Comparison of ENCODE assay signal across 28 mouse cellular contexts in the genomic region with DNA sequence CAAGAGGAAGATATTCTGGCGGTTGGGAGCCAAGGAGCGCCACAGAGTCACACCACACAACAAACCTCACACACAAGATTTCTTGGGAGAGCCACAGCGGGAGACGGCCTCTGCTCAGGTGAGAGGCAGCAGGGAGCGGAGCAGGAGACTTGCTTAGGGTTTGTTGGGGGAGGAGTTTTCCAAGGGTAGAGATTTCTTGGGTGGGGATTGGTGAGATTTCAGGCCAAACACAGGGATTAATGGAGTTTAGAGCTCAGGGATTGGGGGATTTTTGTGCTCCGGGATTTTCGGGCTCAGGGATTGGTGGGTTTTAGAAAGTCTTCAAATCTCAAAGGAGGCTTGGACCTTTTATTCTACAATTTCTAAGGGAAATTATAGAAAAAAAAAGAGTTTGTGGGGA. TPM values are rescaled to one million over a fixed set of nuclear protein-coding genes. Genes with fewer than 3 reads are reported as not detected.
DNase-seq lines count a peak whose midpoint lies in the region; ATAC-seq lines count a peak whose summit lies in the region.
"Had no signal": no experiment of that assay in that cellular context is flagged by ENCODE, and none has a peak within 500 bp of the region (broad histone marks: within the 10 kb centered on the region; RNA-seq: fewer than 3 reads in every experiment).

No protein-coding gene starts in this region.

- WGBS in limb, embryonic 13.5 days: 53% methylated on average over 7 of the region's 7 CpGs
- 77% methylated on average over 7 of the region's 7 CpGs for WGBS in limb, embryonic 10.5 days
- WGBS in liver, embryonic 11.5 days: 67% methylated on average over 7 of the region's 7 CpGs

- H3K9me3 ChIP-seq in limb, embryonic 13.5 days: no peaks in the 10 kb centered on the region
- H3K9me3 ChIP-seq in limb, embryonic 10.5 days (replicated peaks): no peaks in the 10 kb centered on the region
- no peaks in the 10 kb centered on the region for H3K9me3 ChIP-seq in liver, embryonic 11.5 days (ENCODE audit: control insufficient read depth, low read length)
- H3K9me3 ChIP-seq: embryonic facial prominence, embryonic 13.5 days; embryonic facial prominence, embryonic 15.5 days; forebrain, embryonic 13.5 days; forebrain, embryonic 15.5 days had no signal

- peaks cover 13% of the 10 kb centered on the region; the same call in 1 of the 2 replicates for H3K27me3 ChIP-seq in limb, embryonic 13.5 days
- peaks cover 11% of the 10 kb centered on the region for H3K27me3 ChIP-seq in limb, embryonic 10.5 days (ENCODE audit: low read depth, poor library complexity, severe bottlenecking)
- peaks cover 15% of the 10 kb centered on the region for H3K27me3 ChIP-seq in liver, embryonic 11.5 days (replicated peaks; ENCODE audit: control insufficient read depth, insufficient read depth, low read length)
- H3K27me3 ChIP-seq: embryonic facial prominence, embryonic 15.5 days; forebrain, embryonic 13.5 days; forebrain, embryonic 15.5 days had no signal

- ATAC-seq in limb, embryonic 13.5 days (ENCODE audit: low FRiP score, low read depth): 0 out of 2 replicates have a peak, but pooled peaks have one; percentile 25
- no peak for ATAC-seq in erythroid progenitor cell, adult 5-6 weeks (replicated peaks; ENCODE audit: low FRiP score, poor library complexity, severe bottlenecking)
- no peak for ATAC-seq in liver, embryonic 11.5 days (replicated peaks; ENCODE audit: low FRiP score)
- ATAC-seq: CD4-positive, CD25-positive, alpha-beta regulatory T cell, adult 4 months; forebrain, embryonic 13.5 days; forebrain, embryonic 15.5 days; forebrain, postnatal 0 days had no signal

- H3K4me2 ChIP-seq in limb, embryonic 13.5 days (replicated peaks): no peak overlapping the region
- no peak overlapping the region for H3K4me2 ChIP-seq in liver, embryonic 11.5 days
- H3K4me2 ChIP-seq: embryonic facial prominence, embryonic 13.5 days; embryonic facial prominence, embryonic 15.5 days; forebrain, embryonic 13.5 days; forebrain, embryonic 15.5 days had no signal

- H3K27ac ChIP-seq in limb, embryonic 13.5 days: no peak overlapping the region
- no peak overlapping the region for H3K27ac ChIP-seq in limb, embryonic 10.5 days
- H3K27ac ChIP-seq in liver, embryonic 11.5 days (ENCODE audit: low read depth, low read length): no peak overlapping the region
- H3K27ac ChIP-seq: embryonic facial prominence, embryonic 13.5 days; embryonic facial prominence, embryonic 15.5 days; forebrain, embryonic 13.5 days; forebrain, embryonic 15.5 days had no signal

- no peak overlapping the region for H3K9ac ChIP-seq in limb, embryonic 13.5 days
- H3K9ac ChIP-seq in liver, embryonic 11.5 days (ENCODE audit: low read depth, low read length): no peak overlapping the region
- H3K9ac ChIP-seq: embryonic facial prominence, embryonic 13.5 days; embryonic facial prominence, embryonic 15.5 days; forebrain, embryonic 13.5 days; forebrain, embryonic 15.5 days; forebrain, postnatal 0 days had no signal

- DNase-seq in limb, embryonic 10.5 days (ENCODE audit: low spot score): no peak
- peak; percentile 16 for DNase-seq in testis, postnatal 14 days (ENCODE audit: low spot score)
- no peak for DNase-seq in testis, postnatal 10 days (ENCODE audit: low spot score)
- peak; percentile 55 for DNase-seq in ES-CJ7 (ENCODE audit: low read depth, low spot score)
- DNase-seq in ZHBTc4 (ENCODE audit: low read depth, low spot score): peak; percentile 70
- no peak for DNase-seq in liver, embryonic 11.5 days (ENCODE audit: low spot score)
- DNase-seq: adrenal gland, adult 2 months; adrenal gland, postnatal 10 days; adrenal gland, postnatal 25 days; B cell, adult 2 months; cerebellum, adult 11 months; cerebellum, adult 18-20 months; cerebellum, adult 8-10 months; cerebellum, adult 9-11 months; cerebellum, postnatal 14 days; cerebellum, postnatal 36 days; embryo, embryonic 11 days; forebrain, postnatal 0 days had no signal

- no peaks in the 10 kb centered on the region for H3K36me3 ChIP-seq in limb, embryonic 13.5 days
- no peaks in the 10 kb centered on the region for H3K36me3 ChIP-seq in limb, embryonic 10.5 days
- no peaks in the 10 kb centered on the region for H3K36me3 ChIP-seq in liver, embryonic 11.5 days (ENCODE audit: control insufficient read depth, insufficient read depth, low read length)
- H3K36me3 ChIP-seq: embryonic facial prominence, embryonic 13.5 days; embryonic facial prominence, embryonic 15.5 days; forebrain, embryonic 15.5 days had no signal

- peaks cover 29% of the 10 kb centered on the region for H3K4me1 ChIP-seq in limb, embryonic 13.5 days
- H3K4me1 ChIP-seq in limb, embryonic 10.5 days: peaks cover 7% of the 10 kb centered on the region
- H3K4me1 ChIP-seq in liver, embryonic 11.5 days (replicated peaks; ENCODE audit: control insufficient read depth, insufficient read depth, low read length): no peaks in the 10 kb centered on the region
- H3K4me1 ChIP-seq: embryonic facial prominence, embryonic 13.5 days; embryonic facial prominence, embryonic 15.5 days had no signal

- no peak overlapping the region for H3K4me3 ChIP-seq in limb, embryonic 13.5 days
- no peak overlapping the region for H3K4me3 ChIP-seq in limb, embryonic 10.5 days
- no peak overlapping the region for H3K4me3 ChIP-seq in liver, embryonic 11.5 days (ENCODE audit: low read depth, low read length)
- H3K4me3 ChIP-seq: embryonic facial prominence, embryonic 13.5 days; embryonic facial prominence, embryonic 15.5 days; erythroblast, embryonic 14.5 days; forebrain, embryonic 13.5 days; forebrain, embryonic 15.5 days had no signal

RNA-seq across cellular contexts. Expression of gene Spsb4, which starts 5.8 kb away (rescaled TPM):
- 48.6 and 55.5 TPM in 2 replicates for polyA plus RNA-seq in limb, embryonic 13.5 days (2015; fragmentation: Nextera tagmentation; extraction: Ambion mirVana)
- 70.3 and 80.6 TPM in 2 replicates for polyA plus RNA-seq in limb, embryonic 10.5 days (2016; fragmentation: Nextera tagmentation; extraction: Ambion mirVana)
- total RNA-seq in erythroid progenitor cell, adult 5-6 weeks (2015; ENCODE audit: low replicate concordance): 3.4 TPM in 1 of 2 replicates, not detected in the other
- total RNA-seq in erythroid progenitor cell, adult 5-6 weeks (2017; ENCODE audit: low replicate concordance): not detected in 2 replicates
- 6.8 and 8.1 TPM in 2 replicates for polyA plus RNA-seq in liver, embryonic 11.5 days (2014; fragmentation: Nextera tagmentation; extraction: Ambion mirVana)
- total RNA-seq: CH12.LX, MEL had no signal
- polyA plus RNA-seq: CD4-positive, CD25-positive, alpha-beta regulatory T cell, adult 4 months had no signal

Comparison
In these comparisons a context has a peak if more than half of its experiments do, and no peak if none do; other contexts are left out.
1. DNase-seq: peak in testis, postnatal 14 days (single experiment), ES-CJ7 (single experiment) and ZHBTc4 (single experiment); none in limb, embryonic 10.5 days (single experiment), testis, postnatal 10 days (single experiment) and liver, embryonic 11.5 days (single experiment).